Mouse (Mus musculus): ENCODE measurements around the gene Cyp2s1.

Cyp2s1 gene

DNA sequence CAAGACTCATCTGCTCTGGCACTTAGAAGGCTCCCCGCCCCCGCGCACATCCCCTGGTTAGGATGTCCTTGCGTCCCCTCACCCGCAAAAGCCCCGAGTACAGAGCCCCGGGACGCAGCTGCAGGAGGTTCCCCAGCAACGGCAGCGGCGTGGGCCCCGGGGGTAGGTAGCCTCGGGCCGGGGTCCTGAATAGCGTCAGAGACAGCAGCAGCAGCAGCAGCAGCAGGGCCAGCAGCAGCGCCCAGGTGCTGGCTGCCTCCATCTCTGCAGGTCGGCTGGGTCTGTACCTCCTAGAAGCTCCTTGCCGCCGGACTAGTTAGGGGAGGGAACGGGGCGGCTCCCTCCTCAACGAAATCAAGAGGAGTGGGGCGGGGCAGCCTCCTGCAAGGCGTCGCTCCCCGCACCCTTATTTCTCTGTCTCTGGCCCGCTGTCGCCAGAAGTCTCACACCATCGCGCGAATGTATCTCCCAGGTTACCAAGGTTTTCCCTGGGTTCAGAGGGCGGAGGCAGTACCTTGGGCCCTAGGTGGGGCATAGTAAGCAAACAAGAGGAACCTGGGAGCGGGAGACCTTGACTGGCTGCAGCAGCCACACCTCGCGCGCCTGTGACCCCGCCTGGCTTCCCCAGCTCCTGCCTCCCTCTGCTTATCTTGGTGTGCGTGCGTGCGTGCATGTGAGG, at the start of gene Cyp2s1:
Gene Cyp2s1 (minus strand): TSS at position 673 of the 679 bp plus-strand sequence.
- no peak for DNase-seq (ENCODE audit: low read depth)

DNA sequence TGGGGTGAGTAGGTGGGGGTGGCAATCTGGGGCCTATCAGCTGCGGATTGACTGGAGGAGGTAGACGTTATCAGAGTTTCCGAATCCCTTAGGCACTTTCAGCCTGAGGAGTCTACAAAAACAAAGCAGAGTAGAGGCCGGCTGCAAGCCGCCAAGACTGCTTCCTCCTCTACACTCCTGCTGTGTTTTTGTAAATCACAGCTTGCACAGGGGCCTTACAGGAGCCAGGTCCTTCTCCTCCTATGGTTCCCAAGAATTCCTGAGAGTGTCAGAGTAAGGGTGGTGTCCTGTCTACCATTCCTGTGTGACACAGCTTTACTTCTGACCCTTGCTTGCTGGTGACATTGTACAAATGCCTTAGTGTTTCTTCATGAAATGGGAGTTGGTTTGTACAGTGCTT, 48.1 kb upstream of the Cyp2s1 start:
- no peak for DNase-seq (ENCODE audit: low read depth)

DNA sequence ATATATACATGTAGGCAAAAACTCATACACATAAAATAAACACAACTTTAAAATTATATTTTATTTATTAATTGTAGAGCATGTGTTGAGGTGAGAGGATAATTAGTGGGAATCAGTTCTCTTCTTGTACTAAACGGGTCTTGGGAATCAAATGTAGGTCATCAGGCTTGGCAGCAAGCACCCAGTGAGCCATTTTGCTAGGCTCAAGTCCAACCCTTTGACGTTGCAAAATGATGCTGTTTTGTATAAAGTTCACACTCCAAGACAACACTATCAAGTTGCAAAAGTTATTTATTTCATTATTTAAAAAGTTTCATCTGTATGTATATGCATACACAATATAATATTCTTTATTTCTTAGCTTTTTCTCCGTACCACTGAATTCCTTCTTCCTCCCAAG, 47.0 kb upstream of the Cyp2s1 start:
- DNase-seq (ENCODE audit: low read depth), result peak; percentile 26

DNA sequence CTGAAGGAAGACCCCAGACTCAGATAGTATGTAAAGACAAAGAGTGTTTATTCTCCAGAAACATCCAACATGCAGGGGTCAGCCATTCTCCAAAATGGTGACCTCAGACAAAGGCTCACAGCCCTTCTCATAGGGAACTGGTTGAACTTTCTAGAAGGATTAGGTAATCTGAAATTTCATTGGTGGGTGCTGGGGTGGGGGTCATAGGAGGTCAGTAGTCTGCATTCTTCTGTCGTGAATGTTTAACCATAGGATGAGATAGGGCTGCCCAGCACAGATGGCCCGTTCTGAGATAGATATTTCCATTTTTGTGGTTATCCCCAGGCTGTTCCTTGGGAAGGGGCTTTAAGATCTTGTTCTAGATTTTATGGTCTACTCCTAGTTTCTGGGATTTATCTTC, 45.7 kb upstream of the Cyp2s1 start:
- DNase-seq (ENCODE audit: low read depth), result no peak

DNA sequence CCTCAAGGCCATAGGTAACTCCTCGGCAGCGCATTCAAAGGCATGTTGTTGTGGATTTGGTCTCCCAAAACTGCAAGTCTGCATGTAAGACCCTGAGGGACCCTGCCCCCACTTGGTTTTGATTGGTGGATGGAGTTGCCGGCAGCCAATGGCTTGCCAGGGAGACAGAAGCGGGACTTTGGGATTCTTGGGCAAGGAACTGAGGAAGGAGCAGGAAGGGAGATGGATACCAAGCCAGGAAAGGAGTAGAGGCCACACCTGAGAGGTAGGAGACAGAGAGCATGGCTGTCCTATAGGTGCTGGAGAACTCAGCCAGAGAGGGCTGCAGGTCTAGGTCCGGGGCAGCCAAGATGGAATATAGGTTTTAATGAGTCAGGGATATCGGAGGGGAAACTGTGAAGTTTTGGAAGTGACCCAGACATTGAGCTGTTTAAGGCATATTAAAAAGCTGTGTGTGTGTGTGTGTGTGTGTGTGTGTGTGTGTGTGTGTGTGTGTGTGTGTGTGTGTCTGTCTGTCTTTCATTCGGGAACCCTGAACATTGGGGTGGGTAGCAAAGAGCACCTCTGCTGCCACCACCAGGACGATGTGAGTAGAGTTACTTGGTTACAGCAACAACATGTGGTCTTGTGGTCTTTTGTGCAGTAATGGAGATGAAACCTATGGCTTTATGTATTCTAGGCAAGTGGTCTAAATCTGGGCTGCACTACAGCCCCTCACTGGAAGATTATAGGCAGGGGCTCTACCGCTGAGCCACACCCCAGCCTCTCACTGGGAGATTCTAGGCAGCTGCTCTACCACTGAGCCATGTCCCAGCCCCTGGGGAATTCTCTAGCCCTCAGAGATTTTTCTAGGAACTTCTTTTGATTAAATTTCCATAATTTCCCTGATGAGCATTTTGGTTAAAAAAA, 43.5 kb upstream of the Cyp2s1 start:
- no peak for DNase-seq (ENCODE audit: low read depth)

DNA sequence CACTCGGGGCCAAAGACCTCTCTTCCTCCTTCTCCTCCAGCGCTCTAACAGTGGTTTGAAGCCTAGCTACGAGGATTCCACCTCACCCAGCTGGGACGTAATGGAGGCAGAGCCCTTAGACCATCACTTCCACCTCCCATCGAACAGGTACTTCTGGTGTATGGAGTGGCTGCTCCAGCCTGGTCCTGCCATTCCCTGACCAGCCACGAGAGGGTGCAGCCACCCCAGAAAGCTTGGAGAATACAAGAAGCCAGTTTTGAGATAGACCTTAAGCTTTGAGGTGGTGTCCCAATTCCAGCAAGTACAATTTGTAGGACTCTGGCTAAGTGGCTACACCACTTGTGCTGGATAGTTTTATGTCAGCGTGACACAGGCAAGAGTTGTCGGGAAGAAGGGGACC, 38.4 kb upstream of the Cyp2s1 start:
- DNase-seq (ENCODE audit: low read depth), result no peak

DNA sequence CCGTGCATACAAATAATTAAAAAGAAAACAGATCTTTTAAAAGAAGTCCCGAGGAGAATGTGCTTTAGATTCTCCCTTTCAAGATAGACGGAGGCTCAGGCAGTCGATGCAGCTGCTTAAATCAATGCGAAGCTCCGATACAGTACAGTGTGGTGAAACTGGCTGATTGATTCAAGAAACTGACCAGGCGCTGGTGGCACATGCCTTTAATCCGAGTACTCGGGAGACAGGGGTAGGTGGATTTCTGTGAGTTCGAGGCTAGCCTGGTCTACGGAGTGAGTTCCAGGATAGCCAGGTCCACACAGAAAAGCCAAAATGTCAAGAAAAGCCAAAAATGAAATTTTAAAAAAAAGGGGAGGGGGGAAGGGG, 31.7 kb upstream of the Cyp2s1 start:
- no peak for DNase-seq (ENCODE audit: low read depth)

DNA sequence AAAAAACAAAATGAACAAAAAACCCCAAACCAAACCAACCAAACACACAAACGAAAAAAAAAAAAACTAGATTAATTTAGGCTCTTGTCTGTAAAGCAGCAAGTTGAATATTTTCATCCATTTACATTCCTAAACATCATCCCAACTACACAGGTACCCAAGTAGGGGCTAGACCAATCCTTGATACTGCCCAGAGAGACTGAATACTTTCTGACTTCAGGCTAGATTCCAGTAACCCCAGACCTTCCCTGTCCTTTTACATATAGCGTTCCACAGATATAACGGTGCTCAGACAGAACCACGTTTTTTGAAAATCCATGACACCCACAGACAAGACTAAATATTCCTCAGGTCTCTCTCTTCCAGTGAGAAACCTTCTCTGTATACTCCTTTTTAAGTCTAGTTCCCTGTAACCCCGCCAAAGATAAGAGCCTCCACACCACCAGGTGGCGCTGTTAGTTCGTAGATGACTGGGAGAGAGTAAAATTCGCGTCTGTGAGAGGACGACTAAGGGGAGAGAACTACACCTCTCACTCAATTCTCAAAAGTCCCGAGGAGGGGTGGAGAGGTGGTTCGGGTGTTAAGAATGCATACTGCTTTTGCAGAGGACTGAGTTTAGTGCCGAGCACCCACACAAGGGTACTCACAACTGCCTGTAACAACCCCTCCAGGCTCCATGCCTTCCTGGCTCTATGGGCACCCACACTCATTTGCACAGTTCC, 31.2 kb upstream of the Cyp2s1 start:
- peak; percentile 73 for DNase-seq (ENCODE audit: low read depth)

DNA sequence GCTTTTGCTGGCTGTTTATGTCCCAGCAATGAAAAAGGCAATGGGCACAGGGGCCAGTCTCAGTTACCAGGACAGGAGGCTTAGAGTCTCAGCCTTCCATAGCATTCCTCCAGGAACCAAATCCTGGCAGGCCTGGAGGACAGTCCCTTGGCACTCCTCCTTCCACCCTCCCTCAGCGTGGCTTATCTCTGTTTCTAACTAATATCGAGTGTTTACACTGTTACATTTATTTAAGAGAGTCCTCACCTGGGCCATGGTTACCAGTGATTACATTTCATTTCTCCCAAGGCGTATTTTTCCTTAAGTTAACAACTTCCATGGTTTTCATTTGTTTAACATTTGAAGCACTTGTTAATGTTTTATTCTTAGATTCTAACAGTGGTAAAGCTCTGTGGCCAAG, 28.2 kb upstream of the Cyp2s1 start:
- no peak for DNase-seq (ENCODE audit: low read depth)

DNA sequence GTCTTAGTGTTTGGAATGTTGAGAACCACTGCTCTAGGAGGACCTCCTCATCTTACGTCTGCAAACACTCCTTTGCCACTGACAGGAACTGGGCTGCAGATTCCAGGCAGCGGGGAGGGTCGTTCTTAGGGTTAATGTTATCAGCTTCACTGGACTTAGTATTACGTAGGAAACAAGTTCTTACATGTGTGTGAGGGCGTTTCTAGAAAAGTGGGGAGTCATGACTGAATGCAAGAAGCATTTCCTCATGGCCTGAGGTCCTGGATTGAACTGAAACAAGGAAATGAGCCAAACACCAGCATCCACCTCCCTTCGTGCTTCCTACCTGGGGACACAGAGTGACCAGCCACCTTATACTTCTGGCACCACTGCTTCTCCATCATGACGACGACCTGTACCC, 27.7 kb upstream of the Cyp2s1 start:
- no peak for DNase-seq (ENCODE audit: low read depth)

DNA sequence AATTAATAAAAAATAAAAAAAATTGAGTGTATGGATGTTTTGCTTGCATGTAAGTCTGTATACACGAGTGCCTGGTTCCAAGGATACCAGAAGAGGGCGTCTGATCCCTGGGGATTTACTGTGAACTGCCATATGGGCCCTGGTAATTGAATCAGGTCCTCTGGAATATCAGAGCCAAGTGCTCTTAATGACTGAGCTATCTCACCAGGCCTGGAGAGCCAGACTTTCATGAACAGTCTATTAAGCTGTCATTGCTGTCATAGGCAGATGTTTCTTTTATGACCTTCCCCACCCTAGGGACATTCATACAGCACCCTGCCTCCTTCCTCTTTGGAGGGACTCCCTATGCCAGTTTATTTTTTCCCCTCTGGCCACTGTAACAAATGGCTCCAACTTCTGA, 26.8 kb upstream of the Cyp2s1 start:
- DNase-seq (ENCODE audit: low read depth), result no peak

DNA sequence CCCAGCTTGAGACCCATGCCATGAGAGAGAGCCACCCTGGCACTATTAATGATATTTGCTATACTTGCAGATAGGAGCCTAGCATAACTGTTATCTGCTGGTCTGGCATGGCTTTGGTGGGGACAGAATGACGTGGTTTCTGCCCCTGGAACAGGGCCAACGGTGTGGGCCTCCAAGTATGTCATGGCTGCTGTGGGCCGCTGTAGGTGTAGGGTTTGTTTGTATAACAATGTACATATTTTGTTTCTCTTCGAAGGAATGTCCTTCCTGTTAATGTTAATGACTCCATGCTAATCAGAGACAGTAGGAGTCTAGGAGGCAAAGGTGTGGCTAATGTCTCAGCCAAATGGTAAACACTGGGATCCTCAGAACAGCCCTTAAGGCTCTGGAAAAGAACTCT, 24.2 kb upstream of the Cyp2s1 start:
- no peak for DNase-seq (ENCODE audit: low read depth)

DNA sequence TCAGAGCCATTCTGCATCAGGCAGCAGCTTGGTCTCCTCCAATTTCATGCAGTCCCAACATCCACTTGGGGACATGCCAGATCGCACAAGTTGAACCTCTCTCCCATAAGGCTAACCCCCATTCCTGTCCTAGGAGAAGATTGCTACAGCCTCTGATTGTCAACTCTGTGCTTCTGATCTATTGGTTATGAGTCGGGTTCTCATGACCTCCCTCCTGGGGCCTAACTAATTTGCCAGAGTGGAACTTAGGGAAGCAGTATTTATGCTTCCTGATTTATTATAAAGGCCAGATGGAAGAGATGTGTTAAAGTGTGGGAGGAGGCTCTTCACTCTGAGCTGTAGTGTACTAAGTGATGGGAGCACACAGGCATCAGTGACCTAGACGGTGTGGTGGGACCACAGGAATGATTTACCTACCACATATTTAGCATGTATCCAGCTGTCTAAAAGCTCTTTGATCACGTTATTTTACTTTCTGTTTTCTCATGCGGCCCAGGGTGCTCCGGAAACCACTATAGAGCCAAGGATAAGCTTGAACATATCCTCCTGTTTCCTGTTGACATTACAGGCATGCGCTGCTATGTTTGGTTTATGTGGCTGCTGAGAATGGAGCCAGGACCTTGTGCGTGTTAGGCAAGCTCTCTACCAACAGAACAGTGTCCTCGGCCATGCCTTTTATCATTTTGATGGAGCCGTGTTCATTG, 18.6 kb upstream of the Cyp2s1 start:
- no peak for DNase-seq (ENCODE audit: low read depth)

DNA sequence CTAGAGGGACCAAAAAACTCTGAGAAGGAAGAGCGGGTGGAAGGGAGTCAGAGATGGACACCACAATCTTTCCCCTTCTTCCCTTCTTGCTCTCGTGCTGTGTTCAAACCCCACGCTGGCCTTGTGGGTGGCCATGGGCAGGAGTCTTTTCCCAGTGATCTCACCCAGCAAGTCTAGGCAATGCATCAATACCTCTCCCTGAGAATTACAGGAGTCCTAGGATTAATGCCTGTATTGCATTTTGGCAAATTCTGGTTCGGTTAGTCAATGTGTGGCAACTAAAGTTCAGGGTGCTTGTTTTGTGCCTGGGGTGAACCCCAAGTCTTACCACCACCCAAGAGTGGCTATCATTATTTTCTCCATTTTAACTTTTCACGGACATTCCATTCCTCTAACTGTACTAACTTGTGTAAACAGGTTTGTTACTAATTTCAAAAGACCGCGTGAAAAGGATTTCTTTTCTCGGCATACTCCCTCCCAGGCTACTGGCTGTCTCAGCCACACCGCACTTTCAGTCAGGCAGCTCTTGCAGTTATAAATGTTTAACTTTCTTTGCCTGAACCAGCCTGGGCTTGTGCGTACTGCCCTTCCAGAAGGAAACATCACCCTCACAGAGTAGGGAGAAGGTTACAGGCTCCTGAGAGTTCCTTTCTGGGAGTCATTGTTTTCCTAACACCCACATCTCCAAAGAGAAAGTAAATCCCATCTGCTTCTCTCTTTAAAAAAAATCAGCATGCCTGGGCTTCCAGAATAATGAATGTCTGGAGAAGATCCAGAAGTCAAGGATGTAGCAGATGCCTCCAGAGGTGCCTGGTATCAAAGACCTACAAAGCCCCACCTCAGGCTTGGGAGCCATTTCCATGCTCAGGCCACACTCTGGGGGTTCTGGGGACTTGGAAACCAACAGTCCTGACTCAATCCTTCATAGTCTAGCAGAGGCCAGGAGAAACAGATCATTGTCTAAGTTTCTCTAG, 15.1 kb upstream of the Cyp2s1 start:
- DNase-seq (ENCODE audit: low read depth), result peak; percentile 61

DNA sequence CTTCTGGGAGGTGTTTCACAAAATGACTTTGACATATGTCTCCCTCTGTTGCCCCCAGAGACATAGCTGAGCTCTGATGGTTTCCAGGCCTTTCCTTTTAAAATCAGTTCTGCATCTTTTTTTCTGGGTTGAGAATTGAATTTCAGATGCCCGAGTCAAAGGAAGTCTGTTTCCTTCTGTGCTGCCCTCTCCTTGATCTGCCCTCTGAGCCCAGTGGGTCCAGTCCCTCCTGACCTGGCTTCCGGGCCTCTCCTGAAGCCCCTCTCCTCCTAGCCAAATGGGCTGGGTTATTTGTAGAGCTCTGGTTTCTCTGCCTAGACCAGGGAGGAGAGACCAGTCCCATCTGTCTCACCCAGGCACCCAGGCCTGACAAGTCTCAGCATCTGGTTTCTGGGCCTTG, 13.5 kb upstream of the Cyp2s1 start:
- DNase-seq (ENCODE audit: low read depth), result no peak

DNA sequence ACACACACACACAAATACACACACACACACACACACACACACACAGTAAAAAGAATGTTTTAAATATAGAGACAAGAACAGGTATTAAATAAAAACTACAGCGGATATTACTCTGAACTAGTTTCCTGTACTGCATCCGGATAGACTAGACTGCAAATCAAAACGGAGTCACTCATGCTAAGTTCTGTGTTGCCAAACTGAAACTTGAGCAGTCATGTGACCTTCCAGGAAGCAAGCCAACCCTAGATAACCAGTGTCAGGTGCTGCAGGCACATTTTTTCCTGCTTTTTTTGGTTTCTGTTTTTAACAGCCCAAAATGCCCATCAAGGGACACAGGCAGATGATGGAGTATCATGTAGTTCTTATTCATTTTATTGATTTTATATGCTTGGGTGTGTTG, 10.5 kb upstream of the Cyp2s1 start:
- DNase-seq (ENCODE audit: low read depth), result peak; percentile 96

DNA sequence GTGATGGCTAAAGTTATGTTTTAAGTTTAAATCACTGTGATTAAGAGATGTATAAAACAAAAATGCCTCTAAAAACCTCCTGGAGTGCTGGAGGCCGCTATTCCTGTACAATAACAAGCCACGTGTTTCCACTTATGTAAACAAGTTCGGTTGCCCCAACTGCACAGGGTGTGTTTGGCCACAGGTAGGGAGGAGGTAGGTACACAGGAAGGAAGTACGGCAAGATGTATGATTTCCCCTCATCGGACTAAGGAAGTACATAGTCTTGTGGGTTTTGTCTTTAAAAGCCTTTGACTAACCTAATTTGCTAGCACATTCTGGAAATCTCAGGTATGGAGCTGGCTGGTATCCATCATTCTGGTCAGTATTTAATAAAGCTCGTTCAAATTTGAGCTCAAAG, 9.3 kb upstream of the Cyp2s1 start:
- no peak for DNase-seq (ENCODE audit: low read depth)

DNA sequence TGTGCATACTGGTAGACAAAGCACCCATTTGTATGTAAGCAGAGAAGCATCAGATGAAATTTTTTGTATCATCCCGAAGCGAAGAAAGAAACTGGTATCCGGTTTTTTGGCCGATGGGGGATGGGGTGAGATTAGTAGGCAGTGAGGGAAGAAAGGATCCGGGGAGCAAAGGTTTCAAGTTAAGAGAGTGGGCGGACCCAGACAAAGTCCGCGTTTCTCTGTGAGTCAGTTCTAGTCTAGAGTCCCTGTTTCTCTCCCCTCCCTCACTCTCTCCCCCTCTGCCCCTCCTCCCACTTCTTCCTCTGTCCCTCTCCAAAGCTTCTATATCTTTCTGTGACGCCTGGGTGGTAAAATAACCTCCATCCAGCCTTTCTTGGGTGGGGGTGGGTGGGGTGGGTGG, 8.3 kb upstream of the Cyp2s1 start:
- no peak for DNase-seq (ENCODE audit: low read depth)

DNA sequence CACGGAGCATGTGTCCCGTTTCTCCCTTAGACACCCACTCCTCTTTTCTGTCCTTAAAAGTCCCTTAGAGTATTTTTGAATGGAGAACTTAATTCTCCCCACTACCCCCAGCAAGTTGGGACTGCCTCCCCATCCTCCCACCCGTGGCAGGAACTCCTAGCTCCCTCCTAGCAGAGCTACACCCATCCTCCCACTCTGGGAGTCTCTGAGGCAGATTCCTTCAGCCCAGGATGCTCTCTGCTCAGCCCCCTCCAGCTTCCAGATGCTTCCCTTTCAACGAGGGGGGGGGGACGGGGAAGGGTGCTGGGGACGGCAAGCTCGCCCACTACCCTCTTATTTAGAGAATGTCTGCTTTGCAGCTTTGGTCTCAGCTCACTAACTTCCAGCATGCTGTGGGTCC, 1.1 kb downstream of the Cyp2s1 start:
- DNase-seq (ENCODE audit: low read depth), result no peak

DNA sequence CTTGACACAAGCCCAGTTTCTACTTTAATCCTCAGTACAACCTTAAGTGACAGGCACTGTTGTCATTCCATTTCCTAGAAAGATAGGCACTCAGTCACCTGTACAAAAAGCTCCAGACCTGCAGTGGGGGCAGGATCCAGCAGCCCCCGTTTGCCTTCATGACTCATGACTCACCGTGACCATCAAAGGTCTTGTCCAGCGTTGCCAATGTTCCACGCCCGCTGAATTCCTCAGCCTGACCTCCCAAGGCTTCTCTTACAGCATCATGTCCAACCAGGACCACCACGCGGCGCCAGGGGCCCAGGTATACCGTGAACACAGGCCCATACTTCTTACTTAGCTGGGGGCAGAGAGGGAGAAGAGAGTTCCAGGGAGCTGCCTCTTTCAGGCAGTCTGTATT, 2.0 kb downstream of the Cyp2s1 start:
- no peak for DNase-seq (ENCODE audit: low read depth)

DNA sequence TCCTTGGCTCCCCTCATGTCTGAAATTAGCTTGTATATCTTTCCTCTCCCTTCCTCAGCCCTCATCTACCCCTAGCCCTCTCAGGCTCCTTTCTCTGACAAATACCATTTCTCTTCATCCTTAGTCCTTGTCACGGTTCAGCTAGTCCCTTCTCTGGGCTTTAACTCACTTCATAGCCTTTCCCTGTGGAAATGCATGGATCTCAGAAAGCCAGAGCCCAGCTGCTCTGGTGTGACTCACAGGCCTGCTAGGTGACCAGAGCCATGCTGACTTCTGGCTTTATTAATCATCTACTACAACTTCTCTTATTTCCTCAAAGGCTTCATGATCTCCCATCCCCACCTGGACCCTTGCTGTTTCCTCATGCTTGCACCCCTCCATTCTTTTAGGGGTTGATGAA, 4.5 kb downstream of the Cyp2s1 start:
- DNase-seq (ENCODE audit: low read depth), result no peak
